In genomic region chr11:33342061-33342460, GRCm38 (mm10) we compare ENCODE assay signal across 16 mouse cellular contexts.
"Had no signal": no experiment of that assay in that cellular context is flagged by ENCODE, and none has a peak within 500 bp of the region (broad histone marks: within the 10 kb centered on the region; RNA-seq: fewer than 3 reads in every experiment).

No protein-coding gene starts in this region.

- H3K9ac ChIP-seq: liver, embryonic 14.5 days; lung, embryonic 14.5 days; midbrain, embryonic 12.5 days; stomach, embryonic 15.5 days had no signal

- H3K9me3 ChIP-seq: midbrain, embryonic 10.5 days; midbrain, embryonic 12.5 days; stomach, embryonic 15.5 days had no signal

- H3K27me3 ChIP-seq: midbrain, embryonic 12.5 days; stomach, embryonic 15.5 days had no signal

- H3K36me3 ChIP-seq: midbrain, embryonic 10.5 days; midbrain, embryonic 12.5 days; stomach, embryonic 15.5 days had no signal

- H3K27ac ChIP-seq: liver, embryonic 14.5 days; midbrain, embryonic 10.5 days; midbrain, embryonic 12.5 days; stomach, embryonic 15.5 days; stomach, postnatal 0 days had no signal

- H3K4me2 ChIP-seq: lung, embryonic 14.5 days; midbrain, embryonic 12.5 days; stomach, embryonic 15.5 days had no signal

- ATAC-seq: midbrain, embryonic 16.5 days had no signal

- DNase-seq: lung, adult 18-20 months; lung, embryonic 14.5 days; lung, postnatal 10 days; lung, postnatal 4 days; midbrain, embryonic 14.5 days; right cerebral cortex, adult 18-20 months; thymus, adult 2 months; thymus, postnatal 25 days; thymus, postnatal 4 days had no signal

- H3K4me3 ChIP-seq: midbrain, embryonic 10.5 days; midbrain, embryonic 12.5 days; myocyte; stomach, embryonic 15.5 days had no signal

- H3K4me1 ChIP-seq: midbrain, embryonic 10.5 days; midbrain, embryonic 12.5 days had no signal
